Mouse (Mus musculus) myocyte (in vitro differentiated cells): ENCODE data around the gene Rusc2. TPM values are rescaled to one million over a fixed set of nuclear protein-coding genes. Genes with fewer than 3 reads are reported as not detected.

ENCODE experiments used
- H3K27me3 ChIP-seq: one replicate; pipeline ENCODE4 v1.6.1; 2011; ENCODE audit not compliant: control insufficient read depth, insufficient read depth, insufficient read length
- H3K36me3 ChIP-seq: one replicate; pipeline ENCODE4 v1.6.1; 2011; ENCODE audit not compliant: control insufficient read depth, insufficient read depth
- H3K4me2 ChIP-seq: one replicate; pipeline ENCODE4 v1.6.1; 2011; ENCODE audit warnings: low read depth, control low read depth
- H3K4me3 ChIP-seq: one replicate; pipeline ENCODE4 v1.5.1; 2011; ENCODE audit warnings: mild to moderate bottlenecking, control low read depth, moderate library complexity
- H3K79me2 ChIP-seq: one replicate; pipeline ENCODE4 v1.6.1; 2011; ENCODE audit not compliant: control insufficient read depth, insufficient read depth
- H3ac ChIP-seq: one replicate; pipeline ENCODE4 v1.6.1; 2011; ENCODE audit not compliant: control insufficient read depth, insufficient read length
- CEBPB ChIP-seq: IDR thresholded peaks from 2 replicates; pipeline ENCODE4 v1.6.1; 2011; ENCODE audit warnings: mild to moderate bottlenecking, moderate library complexity; ENCODE audit not compliant: poor library complexity, insufficient read depth, severe bottlenecking
- E2F4 ChIP-seq: IDR thresholded peaks from one replicate; pipeline ENCODE4 v1.6.1; 2011; ENCODE audit warnings: mild to moderate bottlenecking, control low read depth, moderate library complexity; ENCODE audit not compliant: insufficient read depth
- MAX ChIP-seq: IDR thresholded peaks from one replicate; pipeline ENCODE4 v1.6.1; 2011; ENCODE audit warnings: low read depth, mild to moderate bottlenecking, control low read depth
- MYOD1 ChIP-seq, 3 experiments: IDR thresholded peaks; one replicate each; pipeline ENCODE4 v1.6.1; 2011; ENCODE audit warnings: control low read depth in 2 of 3, low read depth in 2 of 3, mild to moderate bottlenecking in 2 of 3, moderate library complexity in 1 of 3; ENCODE audit not compliant: insufficient read length in 2 of 3, control insufficient read depth in 1 of 3
- MYOG ChIP-seq, 3 experiments: IDR thresholded peaks; one replicate each; pipeline ENCODE4 v1.6.1; 2011; ENCODE audit warnings: control low read depth in 2 of 3, low read depth in 2 of 3, mild to moderate bottlenecking in 2 of 3; ENCODE audit not compliant: insufficient read length in 2 of 3, control insufficient read depth in 1 of 3, insufficient read depth in 1 of 3
- POLR2A ChIP-seq: IDR thresholded peaks from one replicate; pipeline ENCODE4 v1.6.1; 2011; ENCODE audit warnings: low read depth, mild to moderate bottlenecking, control low read depth, moderate library complexity; ENCODE audit not compliant: insufficient read length
- POLR2AphosphoS2 ChIP-seq: IDR thresholded peaks from one replicate; pipeline ENCODE4 v1.6.1; 2011; ENCODE audit warnings: low read depth, control low read depth; ENCODE audit not compliant: insufficient read length
- REST ChIP-seq: IDR thresholded peaks from one replicate; pipeline ENCODE4 v1.6.1; 2011; ENCODE audit warnings: mild to moderate bottlenecking, control low read depth, moderate library complexity; ENCODE audit not compliant: insufficient read depth, insufficient read length
- SRF ChIP-seq: IDR thresholded peaks from one replicate; pipeline ENCODE4 v1.6.1; 2011; ENCODE audit warnings: low read depth; ENCODE audit not compliant: control insufficient read depth, insufficient read length
- TCF12 ChIP-seq: IDR thresholded peaks from one replicate; pipeline ENCODE4 v1.6.1; 2011; ENCODE audit warnings: mild to moderate bottlenecking, control low read depth; ENCODE audit not compliant: poor library complexity, insufficient read depth, severe bottlenecking
- TCF3 ChIP-seq: IDR thresholded peaks from one replicate; pipeline ENCODE4 v1.6.1; 2011; ENCODE audit warnings: low read depth, control low read depth; ENCODE audit not compliant: insufficient read length
- USF1 ChIP-seq: IDR thresholded peaks from one replicate; pipeline ENCODE4 v1.6.1; 2011; ENCODE audit warnings: low read depth, mild to moderate bottlenecking, control low read depth, moderate library complexity
- polyA plus RNA-seq: library from polyadenylated mRNA; unstranded; fragments of >200 nt; fragmentation: generic; extraction: Trizol; gene quantifications from one replicate; pipeline ENCODE4 v1.2.1, GENCODE M21; 2012; ENCODE audit warnings: missing spikeins

The Rusc2 gene
- polyA plus RNA-seq, 1 experiment = 28.2 TPM

DNA sequence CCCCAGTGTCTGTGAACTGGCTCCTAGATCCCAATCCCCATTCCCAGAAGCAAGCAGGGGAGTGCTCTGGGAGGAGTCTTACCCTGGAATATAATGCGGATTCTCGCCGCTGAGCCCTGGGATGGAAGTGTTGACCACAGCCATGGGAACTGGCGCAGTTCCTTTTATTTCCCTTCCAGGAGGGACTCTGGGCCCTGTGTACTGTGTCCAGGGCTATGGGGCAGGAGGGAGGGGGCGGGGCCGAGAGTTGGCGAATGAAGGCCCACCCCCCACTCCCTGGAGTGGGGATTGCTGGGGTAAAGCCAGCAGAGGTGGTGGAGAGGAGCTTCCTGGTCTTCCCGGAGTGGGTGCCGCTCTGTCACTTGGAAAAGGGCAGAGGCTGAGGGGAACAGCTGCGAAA, 47.2 kb downstream of the Rusc2 start, which contains the start of gene Fam166b:
Gene Fam166b, minus strand, starts transcription at position 189 of the 400 bp plus-strand sequence.
- H3K4me2 ChIP-seq = no peak within 1 kb of the TSS
- H3ac ChIP-seq = no peak within 1 kb of the TSS
- H3K4me3 ChIP-seq = no peak within 1 kb of the TSS
- H3K79me2 ChIP-seq = no peaks in the 10 kb centered on the region
- no peaks in the 10 kb centered on the region for H3K27me3 ChIP-seq
- TF ChIP-seq SRF = no peak
- no peak for TF ChIP-seq MAX
- TF ChIP-seq MYOD1 (IDR thresholded peaks at IDR 0.05; ENCODE audit: control insufficient read depth in 1 of 3, insufficient read length in 2 of 3, low read depth in 2 of 3) = no peak
- no peak for TF ChIP-seq TCF3
- TF ChIP-seq USF1 = no peak
- TF ChIP-seq POLR2A = no peak
- no peak for TF ChIP-seq REST
- TF ChIP-seq POLR2AphosphoS2 = no peak
- TF ChIP-seq TCF12 = no peak
- no peak for TF ChIP-seq E2F4
- no peak for TF ChIP-seq CEBPB
- no peak for TF ChIP-seq MYOG (IDR thresholded peaks at IDR 0.05; ENCODE audit: control insufficient read depth in 1 of 3, insufficient read depth in 1 of 3, insufficient read length in 2 of 3, low read depth in 2 of 3)
- no peaks in the 10 kb centered on the region for H3K36me3 ChIP-seq

GRCm38 (mm10) chr4:43431690-43432089, 49.9 kb downstream of the Rusc2 start:
- TF ChIP-seq MYOG (IDR thresholded peaks at IDR 0.05; ENCODE audit: control insufficient read depth in 1 of 3, insufficient read depth in 1 of 3, insufficient read length in 2 of 3, low read depth in 2 of 3) = no peak
- no peak for TF ChIP-seq REST
- TF ChIP-seq MAX = no peak
- TF ChIP-seq POLR2AphosphoS2 = no peak
- no peak for TF ChIP-seq CEBPB
- no peak for TF ChIP-seq USF1
- no peak for TF ChIP-seq MYOD1 (IDR thresholded peaks at IDR 0.05; ENCODE audit: control insufficient read depth in 1 of 3, insufficient read length in 2 of 3, low read depth in 2 of 3)
- no peak for TF ChIP-seq TCF3
- no peak for TF ChIP-seq SRF
- TF ChIP-seq POLR2A = no peak
- no peak for TF ChIP-seq E2F4
- TF ChIP-seq TCF12 = no peak
- no peaks in the 10 kb centered on the region for H3K27me3 ChIP-seq
- no peak overlapping the region for H3K4me3 ChIP-seq
- H3K79me2 ChIP-seq = no peaks in the 10 kb centered on the region
- H3K4me2 ChIP-seq = no peak overlapping the region
- no peak overlapping the region for H3ac ChIP-seq
- no peaks in the 10 kb centered on the region for H3K36me3 ChIP-seq

GRCm38 (mm10) chr4:43432832-43433231, 51.1 kb downstream of the Rusc2 start:
- TF ChIP-seq MYOG (IDR thresholded peaks at IDR 0.05; ENCODE audit: control insufficient read depth in 1 of 3, insufficient read depth in 1 of 3, insufficient read length in 2 of 3, low read depth in 2 of 3) = no peak
- no peak for TF ChIP-seq REST
- no peak for TF ChIP-seq TCF3
- no peak for TF ChIP-seq USF1
- no peak for TF ChIP-seq CEBPB
- no peak for TF ChIP-seq SRF
- no peak for TF ChIP-seq MYOD1 (IDR thresholded peaks at IDR 0.05; ENCODE audit: control insufficient read depth in 1 of 3, insufficient read length in 2 of 3, low read depth in 2 of 3)
- no peak for TF ChIP-seq TCF12
- no peak for TF ChIP-seq POLR2AphosphoS2
- TF ChIP-seq E2F4 = no peak
- no peak for TF ChIP-seq MAX
- no peak for TF ChIP-seq POLR2A
- no peak overlapping the region for H3ac ChIP-seq
- no peak overlapping the region for H3K4me2 ChIP-seq
- no peaks in the 10 kb centered on the region for H3K36me3 ChIP-seq
- no peak overlapping the region for H3K4me3 ChIP-seq
- H3K27me3 ChIP-seq = no peaks in the 10 kb centered on the region
- no peaks in the 10 kb centered on the region for H3K79me2 ChIP-seq

DNA sequence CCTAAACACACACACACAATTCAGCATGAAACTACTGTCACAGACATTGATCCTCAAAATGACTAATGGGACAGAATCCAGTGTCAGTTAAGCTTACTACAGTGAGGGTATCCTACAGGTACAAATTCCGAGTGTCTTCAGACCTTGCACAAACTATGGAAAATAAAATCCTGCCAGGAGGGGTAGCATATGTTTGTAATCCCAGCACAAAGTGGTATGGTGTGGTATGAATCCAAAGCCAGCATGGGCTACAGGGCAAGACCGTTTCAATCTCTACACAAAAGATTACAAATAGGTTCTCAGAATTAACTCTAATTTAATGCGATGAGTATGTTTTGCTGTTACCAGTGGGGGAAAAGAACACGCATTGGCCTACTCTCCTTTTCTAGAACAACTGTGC, 59.9 kb downstream of the Rusc2 start, which contains the start of gene Tesk1:
Gene Tesk1, plus strand, starts transcription at position 301 of the 400 bp plus-strand sequence.
- Histone ChIP-seq H3K79me2 (no peaks in the 10 kb centered on the region), H3K27me3 (no peaks in the 10 kb centered on the region), H3ac (peak within 1 kb of the TSS; percentile 58), H3K4me2 (peak within 1 kb of the TSS; percentile 79), H3K36me3 (no peaks in the 10 kb centered on the region), H3K4me3 (peak within 1 kb of the TSS; percentile 42)
- TF ChIP-seq TCF12 (no peak), E2F4 (no peak), MAX (no peak), USF1 (no peak), MYOG (IDR thresholded peaks at IDR 0.05; ENCODE audit: control insufficient read depth in 1 of 3, insufficient read depth in 1 of 3, insufficient read length in 2 of 3, low read depth in 2 of 3) (no peak), REST (no peak), TCF3 (no peak), MYOD1 (IDR thresholded peaks at IDR 0.05; ENCODE audit: control insufficient read depth in 1 of 3, insufficient read length in 2 of 3, low read depth in 2 of 3) (no peak), CEBPB (no peak), POLR2AphosphoS2 (no peak), POLR2A (no peak), SRF (no peak)

- H3K36me3 ChIP-seq = no peaks in the 10 kb centered on the region
- peak overlapping the region; percentile 42 for H3K4me3 ChIP-seq
- H3K4me2 ChIP-seq = peak overlapping the region; percentile 79
- peak overlapping the region; percentile 58 for H3ac ChIP-seq
- no peaks in the 10 kb centered on the region for H3K79me2 ChIP-seq
- H3K27me3 ChIP-seq = no peaks in the 10 kb centered on the region
- no peak for TF ChIP-seq REST
- no peak for TF ChIP-seq E2F4
- peak; percentile 87 for TF ChIP-seq POLR2AphosphoS2
- no peak for TF ChIP-seq TCF12
- no peak for TF ChIP-seq TCF3
- TF ChIP-seq SRF = peak; percentile 87
- no peak for TF ChIP-seq MYOD1 (IDR thresholded peaks at IDR 0.05; ENCODE audit: control insufficient read depth in 1 of 3, insufficient read length in 2 of 3, low read depth in 2 of 3)
- TF ChIP-seq MYOG (IDR thresholded peaks at IDR 0.05; ENCODE audit: control insufficient read depth in 1 of 3, insufficient read depth in 1 of 3, insufficient read length in 2 of 3, low read depth in 2 of 3) = peak in 1 of 3 experiments; percentile 33
- no peak for TF ChIP-seq USF1
- TF ChIP-seq POLR2A = peak; percentile 90
Measured at GRCm38 (mm10) chr4:43442044-43442443, 60.3 kb downstream of the Rusc2 start.
